Mouse (Mus musculus) heart, adult 11 months (tissue): Measurements from ENCODE around the gene Nckipsd.

Experiments used
- DNase-seq: peaks from one replicate; pipeline ENCODE4 v3.0.0; 2022

Nckipsd gene

GRCm38 (mm10) chr9:108805768-108806167 is 2.4 kb upstream of the Nckipsd start:
- no peak for DNase-seq

GRCm38 (mm10) chr9:108806379-108806778 is 1.8 kb upstream of the Nckipsd start:
- DNase-seq: no peak

GRCm38 (mm10) chr9:108806831-108807230 is 1.3 kb upstream of the Nckipsd start:
- peak; percentile 96 for DNase-seq

GRCm38 (mm10) chr9:108807674-108808073 is 494 bp upstream of the Nckipsd start:
- DNase-seq: no peak

- peak; percentile 97 for DNase-seq
These were observed 1.0 kb downstream of the Nckipsd start for GRCm38 (mm10) chr9:108809188-108809587.

- DNase-seq: peak; percentile 94
These were observed 1.6 kb downstream of the Nckipsd start for GRCm38 (mm10) chr9:108809723-108810122.

GRCm38 (mm10) chr9:108810516-108810915 is 2.3 kb downstream of the Nckipsd start:
- DNase-seq: no peak

GRCm38 (mm10) chr9:108815557-108815956 is 7.4 kb downstream of the Nckipsd start:
- no peak for DNase-seq

GRCm38 (mm10) chr9:108819495-108819894 is 11.3 kb downstream of the Nckipsd start:
- DNase-seq: peak; percentile 90

- peak; percentile 85 for DNase-seq
These were observed 11.9 kb downstream of the Nckipsd start for GRCm38 (mm10) chr9:108820077-108820476.

- DNase-seq: peak; percentile 78
These were observed 16.0 kb downstream of the Nckipsd start for GRCm38 (mm10) chr9:108824144-108824685.

- DNase-seq: peak; percentile 88
These were observed 16.7 kb downstream of the Nckipsd start for GRCm38 (mm10) chr9:108824755-108825413.

GRCm38 (mm10) chr9:108825820-108826699 is 17.9 kb downstream of the Nckipsd start, which contains the start of gene Celsr3:
Gene Celsr3, plus strand, starts transcription at chr9:108826320.
- peak; percentile 77 for DNase-seq

- DNase-seq: peak; percentile 96
These were observed 18.7 kb downstream of the Nckipsd start for GRCm38 (mm10) chr9:108826700-108827340.

- no peak for DNase-seq
These were observed 19.3 kb downstream of the Nckipsd start for GRCm38 (mm10) chr9:108827454-108827853.

- DNase-seq: peak; percentile 86
These were observed 19.7 kb downstream of the Nckipsd start for GRCm38 (mm10) chr9:108827906-108828305.

GRCm38 (mm10) chr9:108831637-108832036 is 23.5 kb downstream of the Nckipsd start:
- no peak for DNase-seq

GRCm38 (mm10) chr9:108832390-108833108 is 24.4 kb downstream of the Nckipsd start:
- peak; percentile 99 for DNase-seq

GRCm38 (mm10) chr9:108842989-108843388 is 34.8 kb downstream of the Nckipsd start:
- DNase-seq: peak; percentile 96

- no peak for DNase-seq
These were observed 37.2 kb downstream of the Nckipsd start for GRCm38 (mm10) chr9:108845390-108845789.

GRCm38 (mm10) chr9:108847374-108847773 is 39.2 kb downstream of the Nckipsd start:
- no peak for DNase-seq

GRCm38 (mm10) chr9:108848419-108848818 is 40.3 kb downstream of the Nckipsd start:
- DNase-seq: no peak
